Mouse (Mus musculus): ENCODE measurements around the gene Plcb1. TPM values are rescaled to one million over a fixed set of nuclear protein-coding genes. Genes with fewer than 3 reads are reported as not detected.
A peak's percentile ranks its signal among the peaks of the same experiment; 100 is the strongest.

Plcb1 gene
- polyA plus RNA-seq, 1 experiment from 2014 or later: 4.6 TPM

- Histone ChIP-seq H3K4me3 (ENCODE audit: low read depth, low read length) (no peak overlapping the region), H3K4me2 (ENCODE audit: low read depth, low read length) (no peak overlapping the region), H3K36me3 (ENCODE audit: control insufficient read depth, insufficient read depth) (no peaks in the 10 kb centered on the region), H3K9ac (ENCODE audit: low read depth, low read length) (no peak overlapping the region), H3K27me3 (ENCODE audit: control insufficient read depth, insufficient read depth, low read depth, low read length) (no peaks in the 10 kb centered on the region), H3K9me3 (replicated peaks; ENCODE audit: control insufficient read depth, low read length) (no peaks in the 10 kb centered on the region), H3K4me1 (ENCODE audit: control insufficient read depth, low read depth, low read length) (no peaks in the 10 kb centered on the region), H3K27ac (ENCODE audit: low read length) (no peak overlapping the region)
- no peak for ATAC-seq (ENCODE audit: low read depth)
- 62% methylated on average over 3 of the region's 3 CpGs for WGBS (ENCODE audit: insufficient replicate concordance)
Observed at GRCm38 (mm10) chr2:135315980-135316379, 530.1 kb downstream of the Plcb1 start.

GRCm38 (mm10) chr2:135318136-135318535 is 532.3 kb downstream of the Plcb1 start:
- ATAC-seq (ENCODE audit: low read depth): no peak
- no peaks in the 10 kb centered on the region for H3K9me3 ChIP-seq (replicated peaks; ENCODE audit: control insufficient read depth, low read length)
- H3K9ac ChIP-seq (ENCODE audit: low read depth, low read length): no peak overlapping the region
- H3K4me2 ChIP-seq (ENCODE audit: low read depth, low read length): no peak overlapping the region
- no peaks in the 10 kb centered on the region for H3K36me3 ChIP-seq (ENCODE audit: control insufficient read depth, insufficient read depth)
- H3K27me3 ChIP-seq (ENCODE audit: control insufficient read depth, insufficient read depth, low read depth, low read length): no peaks in the 10 kb centered on the region
- no peak overlapping the region for H3K27ac ChIP-seq (ENCODE audit: low read length)
- WGBS (ENCODE audit: insufficient replicate concordance): 50% methylated on average over 1 of the region's 1 CpGs
- no peak overlapping the region for H3K4me3 ChIP-seq (ENCODE audit: low read depth, low read length)
- no peaks in the 10 kb centered on the region for H3K4me1 ChIP-seq (ENCODE audit: control insufficient read depth, low read depth, low read length)

DNA sequence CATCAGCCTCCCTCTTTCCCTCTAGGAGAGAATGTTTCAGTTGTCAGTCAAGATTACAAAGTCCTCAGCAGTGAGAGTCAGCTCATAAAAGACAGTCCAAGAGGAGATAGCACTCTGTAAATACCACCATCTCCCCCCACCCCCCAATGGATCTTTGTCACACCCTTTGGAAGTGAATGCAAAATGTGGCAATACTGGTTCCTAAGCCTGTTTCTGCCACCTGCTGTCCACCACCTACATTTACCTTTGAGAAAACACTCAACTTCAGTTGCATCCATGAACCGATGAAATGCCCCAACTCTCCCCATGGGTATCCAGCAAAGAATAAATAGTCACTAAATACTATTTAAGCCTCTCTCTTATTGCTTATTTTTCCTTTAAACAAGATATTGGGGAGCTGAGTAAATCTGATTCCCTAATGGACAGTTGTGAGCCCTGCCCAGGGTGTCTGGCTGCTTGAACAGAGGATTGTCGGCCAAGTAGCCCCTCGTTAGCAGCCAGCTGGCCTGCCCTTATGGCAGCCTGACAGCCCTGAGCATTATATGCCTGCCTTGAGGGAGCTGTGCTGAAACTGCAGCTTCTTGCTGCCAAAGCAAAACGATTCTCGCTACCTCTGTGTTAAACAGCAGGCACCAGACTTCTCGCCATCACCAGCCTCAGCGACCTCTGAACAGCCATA is 537.5 kb downstream of the Plcb1 start:
- Histone ChIP-seq H3K9me3 (replicated peaks; ENCODE audit: control insufficient read depth, low read length) (no peaks in the 10 kb centered on the region), H3K4me3 (ENCODE audit: low read depth, low read length) (no peak overlapping the region), H3K27ac (ENCODE audit: low read length) (no peak overlapping the region), H3K36me3 (ENCODE audit: control insufficient read depth, insufficient read depth) (no peaks in the 10 kb centered on the region), H3K4me2 (ENCODE audit: low read depth, low read length) (no peak overlapping the region), H3K4me1 (ENCODE audit: control insufficient read depth, low read depth, low read length) (no peaks in the 10 kb centered on the region), H3K27me3 (ENCODE audit: control insufficient read depth, insufficient read depth, low read depth, low read length) (no peaks in the 10 kb centered on the region), H3K9ac (ENCODE audit: low read depth, low read length) (no peak overlapping the region)
- ATAC-seq (ENCODE audit: low read depth): no peak
- 69% methylated on average over 7 of the region's 7 CpGs for WGBS (ENCODE audit: insufficient replicate concordance)

DNA sequence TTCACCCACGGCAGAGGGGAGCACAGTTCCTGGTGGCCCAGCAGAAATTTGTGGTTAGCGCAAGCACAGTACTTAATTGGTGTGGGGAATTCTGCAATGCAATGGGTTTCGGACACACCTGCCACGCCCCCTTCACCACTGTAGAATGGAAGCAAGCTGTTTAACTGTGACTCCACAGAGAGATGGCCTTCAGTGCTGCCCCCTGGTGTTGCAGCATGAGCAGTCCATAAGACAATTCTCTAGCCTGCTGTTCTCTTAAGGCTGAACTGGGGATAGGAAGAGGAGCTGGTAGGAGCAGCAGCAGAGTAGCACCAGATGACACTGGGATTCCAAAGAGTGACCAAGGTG is 538.1 kb downstream of the Plcb1 start:
- Histone ChIP-seq H3K27me3 (ENCODE audit: control insufficient read depth, insufficient read depth, low read depth, low read length) (no peaks in the 10 kb centered on the region), H3K36me3 (ENCODE audit: control insufficient read depth, insufficient read depth) (no peaks in the 10 kb centered on the region), H3K27ac (ENCODE audit: low read length) (no peak overlapping the region), H3K9me3 (replicated peaks; ENCODE audit: control insufficient read depth, low read length) (no peaks in the 10 kb centered on the region), H3K4me1 (ENCODE audit: control insufficient read depth, low read depth, low read length) (no peaks in the 10 kb centered on the region), H3K4me2 (ENCODE audit: low read depth, low read length) (no peak overlapping the region), H3K9ac (ENCODE audit: low read depth, low read length) (no peak overlapping the region), H3K4me3 (ENCODE audit: low read depth, low read length) (no peak overlapping the region)
- ATAC-seq (ENCODE audit: low read depth): 0 out of 2 replicates have a peak, but pooled peaks have one; percentile 35
- WGBS (ENCODE audit: insufficient replicate concordance): 54% methylated on average over 4 of the region's 4 CpGs

GRCm38 (mm10) chr2:135328756-135329155 is 542.9 kb downstream of the Plcb1 start:
- Histone ChIP-seq H3K27me3 (ENCODE audit: control insufficient read depth, insufficient read depth, low read depth, low read length) (no peaks in the 10 kb centered on the region), H3K4me1 (ENCODE audit: control insufficient read depth, low read depth, low read length) (no peaks in the 10 kb centered on the region), H3K4me2 (ENCODE audit: low read depth, low read length) (no peak overlapping the region), H3K4me3 (ENCODE audit: low read depth, low read length) (no peak overlapping the region), H3K9ac (ENCODE audit: low read depth, low read length) (no peak overlapping the region), H3K9me3 (replicated peaks; ENCODE audit: control insufficient read depth, low read length) (no peaks in the 10 kb centered on the region), H3K27ac (ENCODE audit: low read length) (no peak overlapping the region), H3K36me3 (ENCODE audit: control insufficient read depth, insufficient read depth) (no peaks in the 10 kb centered on the region)
- ATAC-seq (ENCODE audit: low read depth): no peak
- 2% methylated on average over 2 of the region's 2 CpGs for WGBS (ENCODE audit: insufficient replicate concordance)

DNA sequence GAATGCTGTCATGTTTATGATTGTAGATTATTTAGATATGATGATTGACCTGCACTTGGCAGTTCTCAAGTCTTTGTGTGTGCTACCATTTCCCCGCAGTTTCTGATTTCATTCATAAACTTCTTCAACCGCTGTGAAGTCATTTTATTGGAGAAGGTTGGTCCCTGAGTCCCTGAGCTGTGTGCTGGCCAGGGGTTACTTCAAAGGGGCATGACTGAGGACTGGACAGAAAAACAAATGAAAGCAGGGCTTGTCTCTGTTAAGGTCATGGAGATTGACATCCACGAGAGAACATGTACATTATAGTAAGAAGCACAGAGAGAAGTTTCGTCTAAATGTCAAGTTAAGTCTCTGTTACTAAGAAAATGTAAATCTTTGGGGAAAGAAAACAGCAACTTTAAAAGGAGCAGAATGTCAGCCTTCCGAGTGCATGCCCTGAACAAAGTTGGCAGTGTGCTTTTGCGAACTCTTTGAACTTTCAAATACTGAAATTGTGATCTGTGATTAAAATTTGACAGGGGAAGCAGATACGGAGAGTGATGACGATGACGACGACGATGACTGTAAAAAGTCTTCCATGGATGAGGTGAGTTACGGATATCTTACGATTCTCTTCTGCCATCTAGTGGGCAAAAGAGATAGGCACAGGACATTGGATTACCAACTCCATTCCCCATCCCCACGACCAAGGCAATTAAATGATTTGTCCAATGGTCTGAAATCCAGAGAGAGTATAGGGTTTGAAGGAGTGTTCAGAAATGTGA is 544.1 kb downstream of the Plcb1 start:
- no peak overlapping the region for H3K27ac ChIP-seq (ENCODE audit: low read length)
- no peak overlapping the region for H3K4me3 ChIP-seq (ENCODE audit: low read depth, low read length)
- H3K4me1 ChIP-seq (ENCODE audit: control insufficient read depth, low read depth, low read length): no peaks in the 10 kb centered on the region
- no peaks in the 10 kb centered on the region for H3K36me3 ChIP-seq (ENCODE audit: control insufficient read depth, insufficient read depth)
- no peak overlapping the region for H3K9ac ChIP-seq (ENCODE audit: low read depth, low read length)
- no peaks in the 10 kb centered on the region for H3K9me3 ChIP-seq (replicated peaks; ENCODE audit: control insufficient read depth, low read length)
- H3K27me3 ChIP-seq (ENCODE audit: control insufficient read depth, insufficient read depth, low read depth, low read length): no peaks in the 10 kb centered on the region
- no peak for ATAC-seq (ENCODE audit: low read depth)
- 12% methylated on average over 14 of the region's 14 CpGs for WGBS (ENCODE audit: insufficient replicate concordance)
- no peak overlapping the region for H3K4me2 ChIP-seq (ENCODE audit: low read depth, low read length)

DNA sequence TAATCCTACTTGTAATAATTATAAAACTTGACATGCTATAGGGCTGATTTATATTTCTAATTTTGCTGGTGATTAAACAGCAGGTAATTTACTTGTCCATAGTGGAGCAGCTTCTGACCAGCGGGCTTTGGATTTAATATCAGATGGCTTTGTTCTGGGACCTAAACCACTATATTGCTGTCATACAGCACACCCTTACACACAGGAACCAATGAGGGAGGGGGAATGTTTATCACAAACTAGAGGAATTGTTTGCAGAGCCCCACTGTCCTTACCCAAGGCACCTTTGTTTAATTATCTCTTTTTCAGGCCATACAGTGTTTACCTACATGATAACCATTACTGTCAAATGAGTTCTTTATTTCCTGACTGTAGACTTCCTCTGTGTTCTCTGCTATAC is 546.0 kb downstream of the Plcb1 start:
- H3K4me2 ChIP-seq (ENCODE audit: low read depth, low read length): no peak overlapping the region
- no peaks in the 10 kb centered on the region for H3K4me1 ChIP-seq (ENCODE audit: control insufficient read depth, low read depth, low read length)
- no peak overlapping the region for H3K27ac ChIP-seq (ENCODE audit: low read length)
- no peaks in the 10 kb centered on the region for H3K27me3 ChIP-seq (ENCODE audit: control insufficient read depth, insufficient read depth, low read depth, low read length)
- no peaks in the 10 kb centered on the region for H3K9me3 ChIP-seq (replicated peaks; ENCODE audit: control insufficient read depth, low read length)
- no peaks in the 10 kb centered on the region for H3K36me3 ChIP-seq (ENCODE audit: control insufficient read depth, insufficient read depth)
- no peak overlapping the region for H3K9ac ChIP-seq (ENCODE audit: low read depth, low read length)
- no peak for ATAC-seq (ENCODE audit: low read depth)
- H3K4me3 ChIP-seq (ENCODE audit: low read depth, low read length): no peak overlapping the region
- WGBS (ENCODE audit: insufficient replicate concordance): 74% methylated on average over 1 of the region's 1 CpGs

GRCm38 (mm10) chr2:135356311-135356710 is 570.4 kb downstream of the Plcb1 start:
- H3K9ac ChIP-seq (ENCODE audit: low read depth, low read length): no peak overlapping the region
- no peak overlapping the region for H3K4me2 ChIP-seq (ENCODE audit: low read depth, low read length)
- H3K9me3 ChIP-seq (replicated peaks; ENCODE audit: control insufficient read depth, low read length): no peaks in the 10 kb centered on the region
- no peaks in the 10 kb centered on the region for H3K4me1 ChIP-seq (ENCODE audit: control insufficient read depth, low read depth, low read length)
- no peak overlapping the region for H3K27ac ChIP-seq (ENCODE audit: low read length)
- no peak for ATAC-seq (ENCODE audit: low read depth)
- no peaks in the 10 kb centered on the region for H3K27me3 ChIP-seq (ENCODE audit: control insufficient read depth, insufficient read depth, low read depth, low read length)
- H3K4me3 ChIP-seq (ENCODE audit: low read depth, low read length): no peak overlapping the region
- WGBS (ENCODE audit: insufficient replicate concordance): 17% methylated on average over 1 of the region's 1 CpGs
- H3K36me3 ChIP-seq (ENCODE audit: control insufficient read depth, insufficient read depth): no peaks in the 10 kb centered on the region

DNA sequence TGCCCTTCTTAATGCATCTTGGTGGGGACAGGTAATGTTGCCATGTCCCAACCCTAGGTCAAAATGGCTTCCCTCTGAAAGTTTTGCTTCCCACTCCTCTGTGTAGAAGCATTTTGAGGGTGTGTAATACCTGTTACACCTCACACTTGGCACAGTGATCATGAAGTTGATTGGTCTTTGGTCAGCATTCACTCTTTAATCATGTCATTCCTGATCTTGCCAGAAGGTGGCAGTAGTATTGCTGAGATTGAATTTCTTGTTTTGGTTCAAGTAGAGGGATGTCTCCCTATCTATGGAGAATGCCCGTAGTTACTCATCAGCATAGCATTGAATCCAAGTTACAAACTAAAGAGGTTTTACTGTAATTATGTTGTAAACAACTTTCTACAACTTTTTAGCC is 575.9 kb downstream of the Plcb1 start:
- Histone ChIP-seq H3K27ac (ENCODE audit: low read length) (no peak overlapping the region), H3K9me3 (replicated peaks; ENCODE audit: control insufficient read depth, low read length) (no peaks in the 10 kb centered on the region), H3K9ac (ENCODE audit: low read depth, low read length) (no peak overlapping the region), H3K4me1 (ENCODE audit: control insufficient read depth, low read depth, low read length) (no peaks in the 10 kb centered on the region), H3K4me2 (ENCODE audit: low read depth, low read length) (no peak overlapping the region), H3K27me3 (ENCODE audit: control insufficient read depth, insufficient read depth, low read depth, low read length) (no peaks in the 10 kb centered on the region), H3K4me3 (ENCODE audit: low read depth, low read length) (no peak overlapping the region), H3K36me3 (ENCODE audit: control insufficient read depth, insufficient read depth) (no peaks in the 10 kb centered on the region)
- 19% methylated on average over 1 of the region's 1 CpGs for WGBS (ENCODE audit: insufficient replicate concordance)
- no peak for ATAC-seq (ENCODE audit: low read depth)
